Mouse (Mus musculus): ENCODE measurements around the gene Lgr4.

Lgr4 gene

DNA sequence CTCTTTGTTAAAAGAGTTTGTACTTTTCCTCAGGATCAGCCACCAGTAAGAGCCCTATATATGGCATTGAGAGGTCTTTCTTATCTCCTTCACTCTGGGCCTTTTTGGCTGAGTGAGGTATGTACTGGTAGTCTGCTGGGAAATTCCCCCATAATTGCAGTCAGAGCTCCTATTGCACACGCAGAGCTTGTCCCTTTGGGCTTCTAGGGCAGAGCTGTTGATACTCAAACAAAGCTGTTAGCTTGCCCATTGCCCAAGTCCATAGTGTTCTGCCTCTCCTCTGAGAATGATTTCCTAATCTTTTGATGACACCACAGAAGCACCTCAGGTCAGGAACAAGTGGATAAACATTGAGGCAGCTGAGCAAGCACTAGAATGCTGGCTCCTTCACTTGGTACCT is 67.5 kb downstream of the Lgr4 start:
- no peak for DNase-seq

DNA sequence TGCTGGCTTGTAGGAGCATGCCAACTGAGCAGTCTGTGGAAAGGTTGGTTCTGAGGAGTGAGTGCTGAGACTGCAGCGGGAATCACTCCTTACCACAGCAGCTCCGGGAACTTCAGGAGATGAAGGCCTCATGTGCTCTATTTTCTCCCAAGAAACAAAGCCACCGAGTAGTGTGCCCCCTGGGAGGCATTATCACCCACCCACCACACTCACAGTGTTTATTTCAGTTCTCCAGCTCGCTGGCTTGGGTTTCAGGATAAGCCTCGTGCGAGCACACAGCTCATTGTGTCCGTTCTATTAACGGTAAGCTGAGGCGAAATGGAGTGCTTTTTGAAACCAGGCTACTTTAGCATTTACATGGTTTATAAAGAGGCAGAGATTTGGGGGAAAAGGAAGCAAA is 68.1 kb downstream of the Lgr4 start:
- DNase-seq, result no peak

DNA sequence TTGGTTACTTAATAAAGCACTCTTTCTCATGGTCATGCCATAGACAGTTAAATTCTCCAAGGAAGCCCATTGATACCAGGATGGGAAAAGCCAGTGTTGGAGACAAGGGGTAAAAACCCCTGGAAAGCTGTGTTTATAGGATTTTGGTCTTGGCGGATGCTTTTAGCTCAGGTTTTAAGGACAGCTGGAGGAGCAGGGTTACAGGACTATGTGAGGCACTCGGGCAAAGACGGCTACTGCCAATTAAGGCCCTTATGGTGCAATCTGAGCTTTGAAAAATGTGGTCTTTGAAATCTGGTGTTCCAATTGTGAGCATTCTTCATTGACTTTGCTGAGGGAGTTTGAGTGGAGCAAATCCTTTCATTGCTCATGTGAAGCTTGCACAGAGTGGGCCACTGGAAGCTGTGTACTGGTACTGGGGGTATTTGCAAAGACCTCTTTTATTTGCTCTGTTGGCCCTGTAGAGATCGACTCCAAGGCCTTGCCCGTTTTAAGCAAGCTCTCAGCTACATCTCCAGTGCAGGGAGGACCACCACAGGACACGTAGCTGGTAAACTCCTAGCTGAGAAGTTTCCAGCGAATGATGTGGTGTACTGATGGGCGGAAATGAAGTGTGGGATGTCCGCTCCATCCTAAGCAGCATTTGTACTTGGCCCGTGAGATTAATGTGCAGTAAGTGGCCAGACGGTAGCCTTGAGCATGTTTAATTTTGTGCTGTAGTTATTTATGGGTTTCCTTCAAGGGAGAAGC is 68.8 kb downstream of the Lgr4 start:
- DNase-seq, result no peak

DNA sequence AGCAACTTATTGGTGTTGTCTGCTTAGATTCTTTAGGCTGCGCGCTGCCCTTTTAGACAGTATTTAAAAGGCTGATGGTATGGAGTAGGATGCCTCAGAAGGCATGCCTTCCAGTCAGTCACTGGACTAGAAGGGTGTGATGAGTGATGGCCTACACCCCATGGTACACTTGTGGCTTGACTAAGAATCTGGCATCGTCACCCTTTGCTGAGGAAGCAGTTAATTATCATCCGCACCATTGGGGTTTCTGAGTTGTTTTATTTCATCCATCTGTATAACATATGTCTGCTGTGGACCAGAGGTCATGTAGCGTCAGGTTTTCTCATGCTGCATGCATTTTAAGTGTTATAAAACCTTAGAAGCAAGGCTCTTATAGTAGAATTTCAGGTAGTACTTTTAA is 70.5 kb downstream of the Lgr4 start:
- no peak for DNase-seq

DNA sequence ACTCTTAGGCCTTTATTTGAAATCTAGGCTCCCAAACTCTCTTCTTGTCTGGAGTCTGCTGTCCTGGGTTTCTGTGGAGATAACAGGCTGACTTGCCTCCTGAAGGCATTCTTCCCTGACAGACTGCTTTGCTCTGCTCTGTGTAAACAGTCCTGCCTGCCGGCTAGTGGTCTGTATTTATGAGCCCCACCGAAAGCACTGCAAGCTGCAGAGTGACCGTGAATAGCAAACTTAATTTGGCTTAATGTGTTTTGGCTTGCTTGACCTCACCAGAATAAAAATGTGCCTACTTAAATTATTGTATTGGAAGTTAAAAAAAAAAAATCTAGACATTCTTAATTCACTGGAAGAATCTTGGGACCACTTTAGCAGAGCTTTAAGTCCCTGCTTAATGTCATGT is 71.7 kb downstream of the Lgr4 start:
- DNase-seq, result no peak

DNA sequence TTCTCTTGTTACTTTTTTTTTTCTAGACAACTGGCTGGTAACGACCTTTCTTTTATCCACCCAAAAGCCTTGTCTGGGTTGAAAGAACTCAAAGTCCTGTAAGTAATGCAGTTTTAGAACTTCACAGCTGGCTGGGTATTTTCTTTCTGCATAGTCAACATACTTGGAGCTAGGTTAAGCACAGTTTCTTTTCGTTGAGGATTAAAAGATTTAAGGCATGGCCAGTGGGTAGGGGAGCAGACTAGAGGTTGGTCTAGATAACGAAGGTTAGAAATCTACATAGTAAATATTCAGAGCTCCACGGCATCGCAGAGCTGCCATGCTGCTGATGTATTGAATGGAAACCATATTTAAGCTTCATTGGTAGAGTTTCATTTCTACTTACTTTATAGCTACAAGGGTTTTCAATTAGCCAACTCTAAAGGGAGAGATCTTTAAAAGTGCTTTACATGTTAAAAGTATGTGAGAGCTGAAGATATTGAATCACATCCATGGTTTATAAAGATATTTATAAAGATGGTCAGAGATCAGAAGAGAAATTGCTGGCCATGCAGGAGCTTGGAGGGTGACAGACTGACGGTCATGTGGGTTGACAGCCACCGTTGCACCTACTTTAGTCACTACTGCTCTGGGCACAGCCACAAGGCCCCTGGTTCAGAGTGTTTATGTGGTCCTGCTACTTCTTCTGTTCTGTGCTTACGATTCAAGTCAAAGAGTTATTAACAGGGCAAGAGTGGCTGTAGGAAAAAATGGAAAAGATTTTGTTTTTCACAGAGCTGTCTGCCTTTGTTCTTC is 72.4 kb downstream of the Lgr4 start:
- DNase-seq, result no peak

DNA sequence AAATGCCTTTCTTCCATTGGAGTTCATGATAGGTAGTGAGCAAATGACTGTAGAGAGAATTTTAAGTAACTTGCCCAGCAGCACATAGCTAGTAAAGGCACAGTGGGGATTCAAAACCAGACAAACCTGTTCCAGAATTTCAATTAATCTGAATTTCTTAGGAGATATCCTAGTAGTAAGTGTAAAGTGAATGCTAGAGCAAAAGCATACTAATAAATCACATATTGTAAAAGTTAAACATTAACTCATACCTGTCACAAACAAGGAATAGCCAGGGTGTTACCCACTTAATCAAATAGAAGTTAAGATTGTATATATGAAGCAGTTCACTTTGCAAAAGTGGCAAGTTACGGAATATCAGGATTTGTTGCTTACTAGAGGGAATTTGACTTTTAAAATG is 74.3 kb downstream of the Lgr4 start:
- no peak for DNase-seq

DNA sequence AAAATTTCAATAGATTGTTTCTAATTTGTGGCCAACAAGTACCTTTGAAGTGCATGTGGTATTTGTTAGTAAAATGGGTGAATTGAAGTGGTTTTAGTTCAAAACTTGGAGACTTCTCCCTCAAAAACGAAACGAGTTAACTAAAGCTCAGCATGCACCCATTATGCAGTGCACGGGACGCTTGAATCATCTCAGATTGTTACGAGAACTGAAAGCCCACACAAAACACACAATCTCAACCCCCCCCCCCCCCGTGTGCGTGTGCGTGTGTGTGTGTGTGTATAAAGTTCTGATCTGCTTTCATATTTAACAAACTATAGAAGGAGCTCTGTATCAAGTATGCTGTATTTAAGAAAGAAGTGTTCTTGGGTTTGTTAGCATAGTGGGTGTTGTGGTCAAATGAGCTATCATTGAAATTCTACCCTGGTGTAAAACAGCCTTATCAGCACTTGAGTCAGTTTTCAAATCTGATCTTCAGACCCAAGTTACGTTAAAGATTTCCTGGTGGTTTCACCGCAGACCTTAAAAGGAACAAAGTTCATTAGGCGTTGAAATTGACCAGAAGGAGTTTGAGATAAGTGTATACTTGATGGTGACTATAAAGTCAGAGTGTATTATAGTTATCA is 75.1 kb downstream of the Lgr4 start:
- no peak for DNase-seq

DNA sequence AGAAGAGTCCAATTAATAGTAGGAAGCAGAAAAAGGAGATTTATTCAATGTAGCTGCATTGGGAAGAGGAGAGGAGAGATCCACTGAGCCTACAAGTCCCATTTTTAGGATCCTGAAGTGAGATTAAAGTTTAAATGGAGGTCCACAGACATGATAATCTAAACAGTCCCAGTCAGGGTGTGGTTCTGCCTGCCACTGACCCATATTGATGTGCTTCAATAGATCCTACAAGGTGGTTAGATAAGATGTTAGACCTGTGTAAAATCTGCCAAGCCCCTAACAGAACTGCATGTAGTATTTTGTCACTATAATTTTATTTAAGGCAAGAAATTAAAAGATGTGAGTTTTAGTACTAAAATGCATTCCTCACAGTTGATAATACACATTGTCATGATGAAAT is 76.0 kb downstream of the Lgr4 start:
- no peak for DNase-seq

DNA sequence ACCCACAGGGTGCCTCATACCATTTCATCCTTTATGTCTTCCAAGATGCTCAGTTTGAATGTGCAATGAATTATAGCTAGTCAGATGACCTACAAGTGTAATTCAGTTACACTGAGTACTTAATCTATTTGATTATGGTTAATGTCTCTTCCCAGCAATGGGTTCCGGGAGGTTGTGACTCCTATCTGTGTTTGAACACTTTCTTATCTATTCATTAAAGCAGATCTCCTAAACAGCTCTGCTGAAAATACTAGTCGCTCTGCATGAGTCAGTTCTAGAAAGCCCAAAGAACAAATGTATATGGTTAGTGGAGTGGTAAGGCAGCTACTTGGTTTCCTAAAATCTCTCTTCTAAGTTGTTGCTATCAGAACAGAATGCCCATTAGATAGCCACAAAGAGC is 77.6 kb downstream of the Lgr4 start:
- DNase-seq, result no peak

DNA sequence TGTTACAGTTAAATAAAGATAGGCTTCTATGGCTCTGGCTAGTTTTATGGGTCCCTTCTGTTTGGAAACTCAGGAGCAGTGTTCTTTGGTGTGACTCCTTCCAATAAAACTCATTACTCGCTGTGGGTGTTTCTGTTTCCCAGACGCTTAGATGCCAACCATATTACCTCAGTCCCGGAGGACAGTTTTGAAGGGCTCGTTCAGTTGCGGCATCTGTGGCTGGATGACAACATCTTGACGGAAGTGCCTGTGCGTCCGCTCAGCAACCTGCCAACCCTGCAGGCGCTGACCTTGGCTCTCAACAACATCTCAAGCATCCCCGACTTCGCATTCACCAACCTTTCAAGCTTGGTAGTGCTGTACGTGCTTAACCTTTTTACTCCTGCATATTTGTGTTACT is 79.0 kb downstream of the Lgr4 start:
- no peak for DNase-seq

DNA sequence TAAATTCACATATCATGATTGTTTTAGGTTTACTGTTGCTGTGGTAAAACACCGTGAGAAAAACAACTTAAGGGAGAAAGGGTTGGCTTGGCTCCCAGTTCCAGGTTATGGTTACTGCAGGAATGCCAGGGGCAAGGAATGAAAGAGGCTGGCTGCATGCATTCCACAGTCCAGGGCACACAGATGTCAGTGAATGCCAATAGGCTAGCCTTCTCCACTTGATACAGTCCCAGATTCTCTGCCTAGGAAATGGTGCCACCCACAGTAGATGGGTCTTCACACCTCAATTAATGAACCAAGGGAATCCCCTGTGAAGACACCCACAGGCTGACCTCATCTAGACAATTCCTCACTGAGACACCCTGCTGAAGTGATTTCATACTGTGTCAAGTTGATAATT is 87.2 kb downstream of the Lgr4 start:
- no peak for DNase-seq

DNA sequence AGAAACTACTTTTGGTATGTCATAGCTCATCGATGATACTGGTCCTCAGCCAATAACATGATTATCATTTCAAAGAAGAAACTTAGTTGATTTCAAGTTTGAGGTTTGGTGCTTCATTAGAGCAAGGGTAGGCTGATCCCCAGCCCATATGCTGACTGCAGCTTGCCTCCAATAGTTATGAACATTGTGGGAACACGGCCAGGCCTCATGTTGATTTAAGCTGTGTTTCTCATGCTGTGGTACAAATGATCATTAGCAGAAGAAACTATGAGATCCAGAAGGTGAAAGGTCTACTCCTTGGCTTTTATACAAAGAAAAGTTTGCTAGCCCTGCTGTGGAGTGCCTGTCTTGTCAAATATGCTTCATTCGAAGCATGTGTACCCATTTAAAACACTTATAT is 87.7 kb downstream of the Lgr4 start:
- DNase-seq, result peak; percentile 33

DNA sequence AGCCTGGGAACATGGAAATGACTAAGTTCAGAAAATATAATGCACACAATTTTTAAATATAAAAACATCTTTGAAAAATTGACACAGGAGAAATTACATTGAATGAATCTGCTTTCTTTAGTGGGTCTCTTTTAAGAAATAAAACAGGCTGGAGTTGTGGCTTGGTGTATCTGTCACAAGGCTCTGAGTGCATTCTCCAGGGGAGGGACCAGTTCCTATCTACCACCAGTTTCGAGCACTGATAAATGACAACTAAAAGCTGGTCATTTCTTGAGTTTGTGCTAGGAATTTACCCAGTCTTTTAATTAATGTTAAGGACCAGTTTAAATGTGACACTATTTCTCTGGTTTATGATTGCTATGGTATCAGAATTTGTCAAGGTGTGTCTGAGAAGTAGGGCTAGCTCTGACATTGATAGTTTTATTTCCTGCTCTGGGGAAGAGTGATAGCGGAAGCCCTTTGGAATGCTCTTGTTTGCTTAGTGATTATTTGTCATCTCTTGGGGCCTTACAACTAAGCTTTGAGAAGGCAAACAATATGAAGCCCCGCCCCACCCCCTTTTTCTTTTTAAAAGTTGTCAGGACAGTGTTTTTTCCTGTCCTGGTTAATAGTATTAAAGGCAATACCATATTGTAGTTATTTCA is 88.3 kb downstream of the Lgr4 start:
- DNase-seq, result no peak

DNA sequence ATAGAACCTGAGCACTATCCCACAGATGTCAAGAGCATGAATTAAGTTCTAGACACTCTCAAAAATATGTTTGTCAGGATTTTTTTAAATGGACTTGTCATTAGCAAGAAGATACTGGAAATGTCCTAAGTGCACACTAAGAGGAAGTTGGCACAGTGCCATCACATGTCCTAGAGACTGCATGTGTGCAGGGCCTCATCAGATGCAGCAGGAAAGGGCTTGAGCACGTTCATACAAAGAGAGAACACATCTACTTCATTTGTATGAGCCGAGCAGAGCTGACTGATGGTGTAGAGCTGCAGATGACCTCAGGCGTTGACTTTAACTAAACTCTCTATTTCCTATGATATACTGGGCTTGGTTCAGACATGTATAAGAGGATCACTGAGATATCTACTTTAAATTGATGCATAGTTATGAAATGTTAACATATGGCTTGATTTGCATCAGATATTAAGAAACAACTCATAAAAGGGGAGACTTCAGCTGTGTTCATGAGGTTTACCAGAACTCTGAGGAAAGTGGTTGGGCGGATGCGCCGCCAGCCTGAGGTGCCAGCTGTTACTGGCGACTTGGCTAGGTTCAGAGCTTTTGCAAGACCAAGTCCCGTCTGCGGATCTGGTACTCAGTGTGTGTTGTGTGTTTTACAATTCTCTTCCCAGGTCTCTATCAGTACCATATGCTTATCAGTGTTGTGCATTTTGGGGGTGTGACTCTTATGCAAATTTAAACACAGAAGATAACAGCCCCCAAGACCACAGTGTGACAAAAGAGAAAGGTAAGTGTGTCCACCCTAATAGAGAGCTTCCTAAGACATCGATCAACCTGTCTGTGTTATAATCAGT is 90.2 kb downstream of the Lgr4 start:
- no peak for DNase-seq

DNA sequence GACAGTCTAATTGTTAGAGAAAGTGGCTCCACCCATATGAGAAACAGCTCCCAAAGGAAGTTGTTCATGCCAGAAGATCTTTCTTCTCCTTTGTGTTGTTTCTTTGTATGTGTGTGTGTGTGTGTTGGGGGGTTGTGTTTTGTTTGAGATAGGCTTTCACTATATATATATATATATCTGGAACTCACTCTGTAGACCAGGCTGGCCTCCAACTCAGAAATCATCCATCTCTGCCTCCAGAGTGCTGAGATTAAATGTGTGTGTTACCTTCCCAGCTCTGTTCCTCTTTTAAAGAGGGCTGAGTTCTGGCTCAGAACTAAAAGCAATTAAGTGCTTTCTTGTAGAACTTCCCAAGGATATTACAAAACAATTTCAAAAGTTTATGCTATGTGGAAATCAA is 92.0 kb downstream of the Lgr4 start:
- DNase-seq, result no peak

DNA sequence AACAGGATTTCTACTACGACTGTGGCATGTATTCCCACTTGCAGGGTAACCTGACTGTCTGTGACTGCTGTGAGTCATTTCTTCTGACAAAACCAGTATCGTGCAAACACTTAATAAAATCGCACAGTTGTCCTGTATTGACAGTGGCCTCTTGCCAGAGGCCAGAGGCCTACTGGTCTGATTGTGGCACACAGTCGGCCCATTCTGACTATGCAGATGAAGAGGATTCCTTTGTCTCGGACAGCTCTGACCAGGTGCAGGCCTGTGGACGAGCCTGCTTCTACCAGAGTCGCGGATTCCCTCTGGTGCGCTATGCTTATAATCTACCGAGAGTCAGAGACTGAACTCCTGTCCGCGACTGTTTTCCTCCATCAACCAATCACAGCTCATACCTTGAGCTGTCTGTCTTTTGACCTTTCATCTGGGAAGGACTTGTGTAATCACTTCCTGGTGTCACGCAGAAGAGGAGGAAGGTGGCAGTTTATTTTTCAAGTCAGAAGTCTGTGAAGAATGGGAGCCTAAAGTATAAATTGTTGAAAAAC is 94.8 kb downstream of the Lgr4 start:
- no peak for DNase-seq

DNA sequence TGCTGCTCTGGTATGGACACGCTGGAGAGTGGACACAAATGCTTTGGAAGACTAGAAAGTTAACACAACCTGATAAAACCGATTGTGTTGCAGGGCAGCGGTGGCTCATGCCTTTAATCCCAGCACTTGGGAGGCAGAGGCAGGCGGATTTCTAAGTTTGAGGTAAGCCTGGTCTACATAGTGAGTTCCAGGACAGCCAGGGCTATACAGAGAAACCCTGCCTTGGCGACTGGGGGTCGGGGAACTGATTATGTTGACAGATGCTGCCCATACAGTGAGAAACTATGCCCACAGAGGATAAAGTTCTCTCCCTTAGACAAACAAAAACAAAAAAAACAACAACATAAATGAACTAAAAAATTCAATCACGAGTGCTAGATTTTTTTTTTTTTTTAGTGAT is 99.6 kb downstream of the Lgr4 start:
- DNase-seq, result no peak

DNA sequence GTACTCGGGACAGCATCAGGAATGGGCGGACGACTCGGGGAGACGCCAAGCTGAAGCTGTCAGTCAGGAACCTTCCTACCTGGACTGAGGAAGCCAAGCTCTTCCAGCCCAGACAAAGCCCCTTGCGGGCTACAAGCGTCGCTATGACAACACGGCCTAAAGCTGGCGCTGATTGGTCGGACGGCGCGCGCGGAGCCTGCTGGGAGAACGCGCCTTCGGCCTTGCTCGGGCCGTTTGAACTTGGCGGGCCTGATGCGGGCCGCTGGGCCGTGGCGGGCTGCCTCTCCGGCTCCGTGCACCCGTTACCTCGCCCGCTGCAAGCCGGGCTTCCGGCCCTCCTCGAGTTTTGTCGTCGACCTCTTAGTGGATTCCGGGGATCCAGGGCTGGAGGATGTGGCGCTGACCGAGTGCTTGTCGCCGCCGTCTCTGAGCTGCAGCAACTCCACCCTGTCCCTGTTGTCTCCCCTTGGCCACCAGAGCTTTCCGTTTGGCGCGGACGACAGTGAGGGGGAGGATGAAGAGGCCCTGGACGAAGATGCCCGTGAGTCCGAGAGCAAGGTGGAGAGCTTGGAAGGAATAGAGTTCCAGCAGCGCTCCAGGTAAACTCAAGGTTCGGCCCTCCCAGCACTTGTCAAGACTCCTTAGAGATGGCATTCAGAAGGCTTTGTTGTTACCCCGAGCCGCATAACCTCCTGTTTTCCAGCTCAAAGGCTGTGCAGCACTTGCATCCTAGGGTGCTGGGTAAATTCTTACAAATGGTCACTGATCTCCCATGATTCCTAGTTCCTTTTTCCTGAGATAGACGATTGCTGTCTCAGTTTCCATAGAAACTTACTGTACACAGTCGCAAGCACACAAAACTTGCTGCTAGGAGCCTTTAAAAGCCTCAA is 100.4 kb downstream of the Lgr4 start, which contains the start of gene Ccdc34:
Ccdc34 (plus strand) TSS at position 202 of the 890 bp plus-strand sequence.
- DNase-seq, result peak; percentile 90

DNA sequence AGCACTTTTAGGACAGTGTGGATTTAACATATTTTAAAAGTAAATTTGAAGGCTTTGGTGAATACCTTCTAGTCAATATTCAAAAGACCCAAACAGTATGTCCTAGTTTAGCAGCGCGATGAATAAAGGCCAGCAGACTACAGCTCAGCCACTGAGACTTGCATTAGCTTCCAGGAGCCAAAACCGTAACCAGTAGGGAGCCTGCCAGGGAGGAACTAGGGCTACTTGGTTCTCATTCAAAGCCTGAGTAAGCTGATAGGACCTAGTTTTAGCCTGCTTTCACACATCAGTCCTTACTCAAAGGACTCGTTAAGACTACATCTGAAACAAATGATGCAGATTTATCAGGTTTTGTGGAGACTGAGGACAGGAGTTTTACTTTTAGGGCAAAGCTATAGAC is 102.2 kb downstream of the Lgr4 start:
- DNase-seq, result no peak

DNA sequence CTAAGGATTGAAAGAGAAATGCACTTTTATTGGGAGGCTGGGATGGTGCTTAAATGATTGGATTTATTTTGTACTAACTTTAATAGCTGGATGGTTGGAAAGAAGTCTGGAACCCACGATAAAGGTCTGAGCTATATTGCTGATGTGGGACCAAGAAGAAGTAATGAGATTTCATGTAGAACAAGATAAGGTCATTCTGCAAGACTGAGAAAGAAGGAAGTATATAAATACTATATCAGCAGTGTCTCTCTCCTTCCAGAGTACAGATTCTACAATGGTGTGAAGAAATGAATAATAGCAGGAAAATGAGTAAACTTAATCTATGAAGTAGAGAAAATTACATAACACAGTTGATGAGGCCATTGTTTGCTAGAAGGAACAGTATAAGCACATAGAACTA is 103.0 kb downstream of the Lgr4 start:
- DNase-seq, result no peak

All from cerebellum, adult 11-12 months (tissue).